Mouse (Mus musculus) spleen, postnatal 4 days (tissue): ENCODE data around the gene Rsph14.
"Not testable (repeated sequence)": the region's sequence is repeated elsewhere in the genome, so short reads cannot be mapped to it uniquely, and the experiment has no call there.

ENCODE experiments used
- DNase-seq, 2 experiments: peaks; one replicate each; pipeline ENCODE4 v3.0.0; 2022; ENCODE audit warnings: low spot score in 2 of 2

Gene Rsph14

DNA sequence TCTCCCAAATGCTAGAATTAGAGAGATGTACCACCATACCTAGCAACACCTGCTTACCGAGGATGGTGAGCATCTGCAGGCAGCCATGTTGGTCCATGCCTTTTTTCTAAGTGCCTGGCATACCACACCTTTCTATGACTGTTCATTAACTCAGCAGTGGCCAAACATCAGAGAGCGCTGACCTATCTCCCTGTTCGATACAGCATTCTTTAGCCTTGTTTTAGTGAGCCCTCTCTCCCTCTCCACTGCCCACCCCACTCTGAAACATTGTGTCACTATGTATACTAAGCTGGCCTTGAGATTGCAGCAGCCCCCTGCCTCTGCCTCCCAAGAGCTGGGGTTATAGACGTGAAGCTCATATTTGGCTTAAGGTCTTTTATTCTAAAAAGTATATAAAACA is 21.3 kb upstream of the Rsph14 start:
- no peak for DNase-seq

DNA sequence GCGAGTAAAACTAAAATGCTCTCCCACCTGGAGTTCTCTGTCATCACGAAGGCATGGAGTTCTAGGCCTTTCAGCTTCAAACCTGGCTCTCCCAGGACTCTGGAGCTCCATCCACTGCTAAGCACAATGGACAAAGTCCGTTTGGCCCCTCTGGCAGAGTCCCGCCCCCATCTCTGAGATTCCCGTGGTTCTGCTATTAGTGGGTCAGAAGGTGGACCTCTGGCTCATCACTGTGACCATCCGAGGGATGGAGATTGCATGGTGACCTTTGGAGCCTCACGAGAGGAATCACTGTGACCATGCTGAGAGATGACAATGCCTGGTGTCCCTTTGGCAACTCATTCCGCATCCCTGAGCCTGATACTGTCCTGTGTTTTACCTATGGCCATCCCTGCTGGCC is 20.5 kb upstream of the Rsph14 start:
- DNase-seq = no peak

DNA sequence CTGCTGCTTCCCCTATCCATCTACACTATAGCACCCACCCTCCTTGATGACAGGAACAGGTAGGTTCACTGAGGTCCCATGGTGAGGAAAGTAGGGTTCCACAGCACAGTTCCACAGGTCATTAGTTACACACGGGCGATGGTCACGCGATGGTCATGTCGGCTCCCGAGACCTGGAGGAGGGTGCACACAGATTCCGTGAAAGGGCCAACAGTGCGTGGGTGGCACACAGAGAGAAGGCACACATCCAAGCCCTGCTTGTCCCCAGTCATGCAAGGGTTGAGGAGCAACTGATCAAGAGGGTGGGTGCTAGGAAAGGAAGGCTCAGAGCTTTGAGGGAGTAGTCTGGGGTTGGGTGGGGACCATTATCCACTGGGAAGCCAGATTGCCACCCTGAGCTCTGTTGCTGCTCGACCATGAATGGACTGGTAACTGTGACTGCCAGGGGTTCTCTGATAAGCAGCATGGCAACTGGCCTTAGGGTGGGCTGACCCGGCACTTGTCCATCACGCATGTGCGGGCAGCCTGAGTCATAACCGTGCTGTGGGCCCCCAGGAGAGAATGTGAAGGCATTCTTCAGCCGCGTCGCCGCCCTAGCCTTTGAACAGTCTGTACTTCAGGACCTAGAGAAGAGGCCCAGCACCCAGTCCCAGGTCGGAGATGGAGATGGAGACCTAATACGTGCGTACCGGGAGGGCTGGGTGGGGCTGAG is 19.1 kb upstream of the Rsph14 start:
- no peak for DNase-seq

DNA sequence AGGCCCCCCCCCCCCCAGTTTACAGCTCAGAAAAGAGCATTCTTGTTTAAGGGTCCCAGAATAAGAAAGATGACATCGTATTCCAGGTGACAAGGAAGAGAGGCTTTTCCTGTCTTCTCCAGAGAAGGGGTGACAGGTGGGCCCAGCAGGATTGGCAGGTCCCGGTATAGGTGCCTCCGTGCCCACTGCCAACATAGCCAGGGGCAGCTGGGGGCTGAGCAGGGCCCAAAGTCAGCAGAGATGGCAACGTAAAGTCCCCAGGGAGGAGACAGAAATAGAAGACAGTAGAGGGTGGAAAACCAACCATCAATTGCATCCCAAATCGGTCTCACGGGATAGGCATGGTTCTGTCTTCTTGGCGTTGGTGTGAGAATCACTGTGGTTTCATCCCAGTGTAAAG is 16.3 kb upstream of the Rsph14 start:
- no peak for DNase-seq

DNA sequence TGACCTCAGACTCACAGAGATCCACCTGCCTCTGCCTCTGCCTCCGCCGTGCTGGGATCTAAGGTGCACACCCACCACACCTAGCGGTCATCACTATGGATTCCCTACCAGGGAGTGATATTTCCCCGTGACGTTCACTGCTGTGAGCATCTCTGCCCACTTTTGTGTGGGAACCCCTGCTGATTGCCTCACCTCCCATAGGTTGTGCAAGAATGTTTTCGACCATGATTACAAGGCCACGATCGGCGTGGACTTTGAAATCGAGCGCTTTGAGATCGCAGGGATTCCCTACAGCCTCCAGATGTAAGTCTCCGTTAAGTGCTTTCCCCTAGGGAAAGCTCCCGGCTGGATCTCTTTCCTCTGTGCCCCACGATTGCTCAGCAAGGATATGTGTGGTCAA is 13.4 kb upstream of the Rsph14 start:
- DNase-seq = no peak

DNA sequence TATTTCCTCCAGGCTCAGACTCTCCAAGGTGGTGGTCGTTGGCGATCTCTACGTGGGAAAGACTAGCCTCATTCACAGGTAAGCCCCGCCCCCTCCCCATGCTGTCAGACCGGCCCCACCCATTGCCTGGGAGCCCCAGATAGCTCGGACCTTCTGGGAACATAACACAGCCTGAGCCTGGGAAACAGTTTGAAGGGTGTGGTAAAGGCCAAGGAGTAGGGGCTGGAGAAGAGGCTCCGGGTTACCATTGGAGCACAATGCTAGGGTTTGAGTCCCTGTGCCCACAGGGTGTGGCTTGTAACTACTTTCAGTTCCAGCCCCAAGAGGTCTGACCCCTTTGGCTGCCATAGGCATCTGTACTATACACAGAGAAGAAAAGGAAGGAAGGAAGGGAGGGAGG is 12.1 kb upstream of the Rsph14 start:
- no peak for DNase-seq

DNA sequence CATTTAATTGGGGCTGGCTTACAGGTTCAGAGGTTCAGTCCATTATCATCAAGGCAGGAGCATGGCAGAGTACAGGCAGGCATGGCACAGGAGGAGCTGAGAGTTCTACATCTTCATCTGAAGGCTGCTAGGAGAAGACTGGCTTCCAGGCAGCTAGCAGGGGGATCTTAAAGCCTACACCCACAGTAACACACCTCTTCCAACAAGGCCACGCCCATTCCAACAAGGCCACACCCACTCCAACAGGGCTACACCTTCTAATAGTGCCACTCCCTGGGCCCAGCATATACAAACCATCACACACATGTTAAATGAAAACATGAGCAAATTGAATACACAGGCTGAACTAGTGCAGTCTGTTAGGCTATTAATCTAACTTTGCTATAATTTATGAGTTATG is 9.7 kb upstream of the Rsph14 start:
- not testable (repeated sequence) for DNase-seq

DNA sequence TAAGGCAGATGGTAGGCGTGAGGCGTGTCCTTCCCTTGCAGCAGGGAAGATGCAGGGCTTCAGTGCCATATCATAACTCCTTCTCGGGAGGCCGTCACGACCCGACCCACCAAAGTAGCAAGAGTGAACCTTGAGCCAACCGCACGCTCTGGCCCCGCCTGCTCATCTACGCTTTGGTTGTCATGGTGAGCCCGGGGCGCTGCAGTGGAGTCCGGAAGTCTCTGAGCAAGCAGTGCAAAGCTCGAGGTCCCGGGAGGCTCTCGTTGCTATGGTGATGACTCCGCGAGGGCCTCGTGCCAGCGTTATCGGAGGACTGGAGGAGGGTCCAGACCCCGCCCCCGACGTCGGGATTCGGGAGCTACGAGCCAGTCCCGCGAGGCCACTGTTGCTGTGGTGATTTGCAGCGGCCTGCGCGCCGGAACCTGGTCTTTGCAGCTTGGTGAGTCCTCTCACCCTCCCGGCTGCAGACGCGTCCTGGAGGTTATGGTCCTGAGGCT is 4.5 kb upstream of the Rsph14 start, which contains the start of gene Rab36:
TSS of gene Rab36 (plus strand) at position 176 of the 497 bp plus-strand sequence.
- DNase-seq = peak; percentile 70 to 80

DNA sequence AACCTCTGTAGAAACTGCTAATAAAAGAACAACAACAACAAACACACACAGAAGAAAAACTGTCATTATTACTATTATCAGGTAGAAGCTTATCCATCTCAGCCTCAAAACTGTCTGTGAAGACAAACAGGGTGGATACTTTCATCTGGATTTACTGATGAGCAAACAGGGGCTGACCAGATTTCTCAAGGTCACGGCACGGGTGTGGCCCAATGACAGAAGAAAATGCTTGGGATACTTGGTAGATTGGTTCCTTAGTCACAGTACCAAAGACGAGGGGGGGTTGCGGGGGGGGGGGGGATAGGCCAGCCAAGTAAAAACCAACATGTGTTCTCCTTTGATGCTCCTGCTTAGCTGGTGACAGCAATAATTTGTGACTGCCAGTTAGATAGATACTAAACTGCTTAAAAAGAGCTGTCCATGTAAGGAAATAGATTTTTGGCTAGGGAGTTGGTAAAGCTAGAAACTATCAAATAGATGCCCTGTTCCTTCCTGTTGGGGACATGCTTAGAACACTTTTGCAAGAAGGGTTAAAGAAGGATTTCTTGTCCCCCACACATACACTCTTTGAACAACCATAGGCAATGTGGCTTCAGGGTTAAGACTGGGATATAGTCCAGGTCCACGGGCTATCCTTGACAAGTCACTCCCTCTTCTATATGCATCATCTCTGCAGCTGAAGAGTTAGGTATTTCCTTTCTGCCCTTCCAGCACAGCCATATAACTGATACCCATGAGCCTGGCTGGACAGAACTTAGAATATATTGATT is 856 bp downstream of the Rsph14 start:
- DNase-seq = no peak

DNA sequence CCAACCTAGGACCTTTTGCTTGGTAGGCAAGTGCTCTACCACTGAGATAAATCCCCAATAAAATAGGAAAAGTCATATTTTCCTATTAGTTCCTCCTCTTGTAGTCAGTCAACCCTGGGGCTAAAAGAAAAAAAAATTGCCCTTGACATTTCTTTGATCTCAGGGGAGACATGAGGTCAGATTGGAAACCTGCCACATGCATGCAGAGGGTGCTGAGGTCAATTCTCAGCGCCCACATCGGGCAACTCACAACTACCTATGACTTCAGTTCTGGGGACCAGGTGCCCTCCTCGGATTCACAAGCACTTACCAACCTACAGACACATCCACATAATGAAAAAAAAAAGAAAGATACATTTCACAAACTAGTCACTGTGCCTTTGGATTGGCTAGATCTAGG is 2.2 kb downstream of the Rsph14 start:
- DNase-seq = no peak

DNA sequence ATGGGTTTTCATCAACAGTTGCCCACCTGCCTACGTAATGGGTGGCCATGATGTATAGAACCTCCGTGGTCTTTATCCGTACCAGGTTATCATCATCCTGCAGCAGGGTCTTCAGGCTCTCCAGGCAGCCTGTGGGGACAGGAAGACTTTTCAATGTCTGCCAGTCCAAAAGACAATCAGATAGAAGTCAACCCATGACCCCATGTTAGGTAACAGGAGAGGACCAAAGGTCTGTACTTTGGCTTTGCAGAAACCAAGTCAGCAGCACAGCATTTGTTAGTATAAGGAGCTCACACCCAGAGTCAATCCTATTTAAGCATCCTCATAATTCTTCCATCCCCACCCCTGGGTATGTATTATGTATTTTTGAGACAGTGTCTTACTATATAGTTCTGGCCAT is 2.7 kb downstream of the Rsph14 start:
- no peak for DNase-seq

DNA sequence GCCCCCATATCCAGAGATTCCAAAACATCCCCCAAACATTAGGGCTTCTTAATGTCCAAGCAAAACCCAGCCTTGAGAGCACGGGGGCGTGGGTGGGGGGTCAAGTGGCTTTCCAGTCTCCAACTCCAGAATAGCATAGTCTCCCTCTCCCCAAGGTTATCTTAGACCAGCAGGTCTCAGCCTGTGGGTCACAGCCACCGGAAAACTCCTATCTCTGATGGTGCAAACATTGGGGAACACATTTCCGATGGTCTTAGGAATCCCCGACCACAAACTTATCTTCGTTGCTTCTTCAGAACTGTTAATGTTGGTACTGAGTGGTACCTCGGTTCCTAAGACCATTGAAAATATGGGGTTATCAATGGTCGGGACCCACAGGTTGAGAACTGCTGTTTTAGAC is 3.6 kb downstream of the Rsph14 start:
- DNase-seq = no peak

DNA sequence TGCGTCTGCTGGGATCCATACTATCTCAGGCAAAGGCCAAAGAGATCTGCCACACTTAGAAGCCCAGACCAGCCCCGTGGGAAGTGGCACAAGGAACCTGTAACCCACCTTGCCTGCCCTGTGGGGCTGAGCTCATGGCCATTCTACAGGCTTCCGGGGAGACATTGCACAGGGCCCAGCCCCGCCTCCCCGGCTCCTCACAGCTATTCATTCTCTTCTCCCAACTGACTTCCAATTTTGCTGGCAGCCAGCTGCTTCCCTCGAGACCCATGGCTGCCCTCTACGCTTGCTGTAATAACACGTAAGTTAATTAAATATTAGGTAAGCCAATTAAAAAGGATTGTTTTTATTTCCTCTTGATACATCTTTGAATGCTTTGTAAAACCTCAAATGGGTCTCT is 5.9 kb downstream of the Rsph14 start:
- no peak for DNase-seq

DNA sequence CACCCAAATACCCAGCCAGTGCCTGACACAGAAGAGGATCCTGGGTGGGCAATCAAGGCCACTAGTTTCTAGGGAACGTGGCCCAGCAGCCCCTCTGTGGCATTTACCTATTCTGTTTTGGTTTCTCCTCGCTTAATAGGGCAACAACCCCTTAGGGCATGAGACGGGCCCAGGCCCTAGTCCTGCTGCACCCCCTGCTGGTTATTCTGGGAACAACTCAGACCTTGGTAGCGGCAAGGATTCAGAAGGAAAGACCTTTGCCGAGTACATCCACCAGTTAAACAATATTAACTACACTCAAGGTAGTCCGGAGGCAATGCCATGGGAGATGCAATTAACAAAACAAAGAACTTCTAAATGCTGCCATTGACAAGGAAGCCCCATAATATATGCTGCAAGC is 11.2 kb downstream of the Rsph14 start:
- peak; percentile 65 to 86 for DNase-seq

DNA sequence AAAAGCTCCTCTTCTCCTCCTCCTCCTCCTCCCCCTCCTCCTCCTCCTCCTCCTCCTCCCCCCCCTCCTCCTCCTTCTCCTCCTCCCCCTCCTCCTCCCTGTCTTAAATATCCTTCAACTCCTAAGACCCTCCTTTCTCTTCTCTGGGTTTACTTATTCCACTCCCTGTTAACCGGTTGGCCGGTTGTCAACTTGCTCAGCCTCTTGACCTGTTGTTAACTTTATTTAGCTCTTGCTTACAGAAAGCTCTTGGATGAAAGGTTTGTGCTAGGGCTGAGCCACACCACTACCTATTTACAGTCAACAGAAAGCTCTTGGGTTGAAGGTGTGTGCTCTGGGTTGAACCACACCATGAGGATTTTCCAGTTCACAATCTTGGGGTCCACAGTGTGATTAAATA is 12.1 kb downstream of the Rsph14 start:
- DNase-seq = no peak

DNA sequence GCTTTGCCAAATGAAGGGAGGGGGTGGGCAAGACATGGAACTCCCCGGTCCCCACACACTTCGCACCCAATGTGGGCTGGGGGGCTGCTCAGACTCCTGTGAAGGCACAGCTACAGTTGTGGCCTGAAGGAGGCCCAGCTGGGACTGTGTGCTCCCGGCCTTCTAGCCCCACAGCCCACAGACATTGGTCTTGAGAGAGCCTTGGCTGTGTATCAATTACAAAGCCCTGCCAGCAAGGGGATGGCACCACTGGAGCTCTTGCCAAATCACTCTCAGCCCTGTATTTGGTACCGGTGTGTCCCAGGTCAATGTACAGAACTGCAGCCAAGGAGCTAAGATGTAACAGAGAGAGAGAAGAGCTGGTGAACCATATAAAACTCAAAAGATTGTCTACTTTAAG is 15.9 kb downstream of the Rsph14 start:
- no peak for DNase-seq

DNA sequence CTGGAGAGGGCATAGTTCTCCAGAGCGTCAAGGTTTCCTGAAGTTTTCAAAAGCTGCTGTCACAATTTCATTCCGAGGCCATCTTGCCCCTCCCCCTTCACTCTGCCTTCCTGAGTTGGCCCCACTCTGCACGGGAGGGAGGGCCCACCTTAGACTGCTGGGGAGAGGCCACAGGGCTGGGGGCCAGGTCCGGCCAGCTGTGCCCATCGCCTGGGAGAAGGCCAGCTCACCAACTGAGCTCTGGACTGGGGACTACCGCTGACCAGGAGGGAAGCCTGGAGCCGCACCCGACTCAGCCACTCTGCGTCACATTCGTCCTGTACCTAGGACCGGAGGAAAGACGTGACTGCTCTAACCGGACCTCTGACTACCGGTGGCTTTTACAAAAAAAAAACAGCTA is 16.9 kb downstream of the Rsph14 start:
- DNase-seq = no peak

DNA sequence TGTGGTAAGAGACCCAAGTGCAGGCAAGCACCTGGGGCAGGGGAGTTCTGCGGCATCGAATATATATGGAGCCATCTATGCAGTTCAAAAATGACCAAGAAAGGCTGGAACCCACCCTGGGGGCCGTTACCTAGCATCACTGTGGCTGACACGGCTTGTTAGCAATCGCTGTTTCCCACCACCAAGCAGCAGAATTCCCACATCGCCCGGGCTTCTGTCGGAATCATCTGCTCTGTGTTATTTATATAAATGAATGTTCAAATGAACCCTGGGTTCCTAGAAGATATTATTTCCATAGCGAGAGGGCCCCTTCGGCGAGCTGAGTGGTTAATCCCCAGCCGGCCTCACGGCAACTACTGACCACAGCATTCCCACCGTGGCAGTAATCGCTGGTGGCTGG is 21.7 kb downstream of the Rsph14 start:
- DNase-seq = no peak

DNA sequence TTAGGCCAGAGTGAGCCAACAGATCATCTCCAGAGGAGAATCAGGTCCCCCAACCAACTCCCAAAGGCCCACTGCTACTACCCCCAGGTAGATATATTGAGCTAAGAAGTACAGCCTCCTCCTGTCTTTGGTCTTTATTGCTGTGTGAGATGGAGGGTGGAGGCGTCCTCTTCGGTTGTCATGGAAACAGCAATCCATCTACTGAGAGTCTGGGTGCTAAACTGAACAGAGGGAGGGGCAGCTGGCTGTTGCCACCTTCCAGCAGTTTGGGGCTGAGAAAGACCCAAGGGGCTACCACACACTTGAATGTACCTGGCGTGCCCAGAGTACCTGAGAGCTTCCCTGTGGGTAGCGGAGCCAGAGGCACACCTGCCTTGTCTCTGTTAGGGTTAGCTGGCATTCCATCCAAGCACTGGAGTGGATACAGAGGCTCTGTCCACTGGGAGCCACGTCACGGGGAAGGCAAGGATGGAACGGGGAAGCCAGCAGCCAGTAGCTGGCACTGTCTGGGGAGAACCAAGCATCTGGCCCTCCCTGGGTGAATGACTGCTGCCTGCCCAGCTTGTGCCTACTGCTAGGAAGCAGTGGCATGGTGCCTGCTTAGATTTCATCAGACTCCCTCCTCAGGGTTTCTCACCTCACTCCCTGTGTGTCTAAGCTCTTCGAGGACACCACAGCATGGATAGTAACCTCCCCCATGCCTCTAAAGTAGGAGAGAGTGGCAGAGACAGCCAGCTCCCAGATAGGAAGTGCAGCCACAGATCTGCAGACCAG is 25.3 kb downstream of the Rsph14 start:
- no peak for DNase-seq

DNA sequence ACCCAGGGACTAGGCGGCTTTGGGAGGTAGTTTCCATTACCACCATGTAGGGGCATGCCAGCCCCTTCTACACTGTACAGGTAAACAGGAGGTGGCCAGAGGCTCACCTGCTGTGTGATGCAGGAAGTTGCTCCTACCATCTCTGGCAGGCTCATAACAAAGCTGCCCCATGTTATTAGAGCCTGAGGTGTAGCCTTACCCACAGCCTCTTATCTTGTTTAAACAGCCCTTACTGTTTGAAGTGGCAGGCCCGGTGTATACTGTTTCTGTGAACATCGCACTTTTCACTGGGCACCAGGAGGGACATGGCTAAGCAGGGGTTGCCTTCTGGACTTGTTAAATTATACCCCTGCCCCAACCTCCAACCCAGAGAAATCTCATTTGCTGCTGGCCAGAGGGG is 28.3 kb downstream of the Rsph14 start:
- no peak for DNase-seq

DNA sequence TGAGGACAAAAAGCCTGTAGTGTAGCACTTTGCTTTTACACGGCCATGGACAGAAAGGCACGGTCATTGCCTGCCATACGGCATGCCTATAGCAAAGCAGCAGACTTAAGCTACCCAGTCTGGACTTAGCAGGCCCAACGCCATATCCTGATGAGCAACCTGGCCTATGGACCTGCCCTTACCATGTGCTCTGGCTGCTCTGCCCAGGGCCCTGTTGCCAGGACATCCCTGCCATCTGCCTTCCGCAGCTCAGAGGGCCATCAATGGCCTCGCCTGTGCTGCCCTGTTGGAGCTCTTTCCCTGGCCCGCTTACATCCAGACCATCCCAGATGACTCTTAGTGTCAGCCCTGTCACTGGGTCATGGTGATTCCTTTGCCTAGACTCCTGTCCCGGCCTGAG is 31.0 kb downstream of the Rsph14 start:
- no peak for DNase-seq

DNA sequence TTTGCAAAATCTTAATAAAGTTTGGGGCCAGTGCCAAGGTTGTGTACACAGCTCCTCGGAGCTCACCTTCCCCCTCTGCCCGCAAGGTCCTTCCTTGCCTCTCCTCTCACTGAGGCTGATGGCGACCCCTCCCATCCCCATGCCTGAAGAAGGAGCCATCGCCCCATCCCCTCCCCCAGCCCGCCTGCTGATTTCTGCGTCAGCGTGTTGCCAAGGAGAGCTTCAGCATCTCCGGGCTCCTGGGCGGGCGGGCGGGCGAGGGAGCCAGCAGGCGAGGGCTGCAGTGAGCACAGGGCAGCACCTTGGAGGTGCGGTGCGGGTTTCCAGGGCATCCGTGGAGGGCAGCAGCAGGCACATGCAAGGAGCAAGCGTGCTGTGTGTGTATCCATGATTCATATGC is 37.0 kb downstream of the Rsph14 start:
- DNase-seq = no peak

DNA sequence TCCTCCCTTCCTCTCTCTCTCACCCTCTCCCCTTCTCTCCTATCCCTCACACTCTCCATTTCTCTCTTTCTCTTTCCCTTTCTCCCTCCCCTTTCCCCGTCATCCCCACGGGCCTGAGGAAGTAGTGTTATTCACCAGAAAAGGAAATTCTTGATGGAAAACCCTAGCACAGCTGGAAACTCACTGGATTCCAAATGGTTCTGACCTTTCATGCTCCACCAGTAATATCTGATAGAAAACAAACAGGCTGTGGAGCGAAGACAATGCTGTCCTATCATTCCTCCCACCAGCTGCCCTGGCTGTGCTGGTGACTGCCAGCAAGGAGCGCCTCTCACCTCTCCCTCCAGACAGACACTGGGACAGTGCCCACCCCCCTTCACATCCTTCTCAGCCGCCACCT is 37.5 kb downstream of the Rsph14 start:
- no peak for DNase-seq
